Mouse (Mus musculus): ENCODE measurements around the gene Stk32b.

The Stk32b gene

DNA sequence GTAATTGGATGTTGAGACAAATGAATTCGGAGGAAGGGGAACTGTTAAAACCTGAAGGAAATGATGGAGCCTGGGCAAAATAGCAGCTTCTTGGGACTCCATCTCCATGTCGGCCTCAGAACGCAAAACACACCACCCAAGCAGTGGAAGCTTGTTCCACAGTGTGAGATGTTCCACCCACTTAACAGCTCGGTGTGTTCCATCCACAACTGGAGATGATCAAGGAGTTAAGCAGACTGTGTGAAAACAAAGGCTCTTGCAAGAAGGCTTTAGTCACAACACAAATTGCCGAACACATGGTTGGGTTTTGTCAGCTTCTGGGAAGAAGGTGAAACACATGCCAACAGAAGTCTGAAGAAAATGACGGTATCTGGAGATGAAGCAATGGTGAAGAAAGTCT, 59.2 kb downstream of the Stk32b start:
- DNase-seq, result no peak

DNA sequence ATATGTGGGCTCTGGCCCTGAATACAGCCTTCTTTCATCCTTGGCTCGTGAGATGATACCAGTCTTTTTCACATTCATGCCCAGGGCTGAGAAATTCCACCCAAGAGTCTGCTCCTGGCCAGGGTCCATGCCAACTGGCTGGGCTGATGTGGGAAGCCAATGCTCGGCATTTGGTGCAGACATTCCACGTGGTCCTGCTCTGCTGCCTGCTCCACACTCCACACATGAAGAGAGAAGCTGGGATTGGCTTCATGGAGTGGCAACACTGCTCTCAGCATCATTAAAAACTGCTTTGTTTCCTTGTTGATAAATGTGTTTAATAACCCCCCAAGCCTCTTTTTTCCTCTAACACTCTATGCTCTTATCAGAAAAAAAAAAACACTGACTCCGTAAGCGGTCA, 61.8 kb downstream of the Stk32b start:
- no peak for DNase-seq

DNA sequence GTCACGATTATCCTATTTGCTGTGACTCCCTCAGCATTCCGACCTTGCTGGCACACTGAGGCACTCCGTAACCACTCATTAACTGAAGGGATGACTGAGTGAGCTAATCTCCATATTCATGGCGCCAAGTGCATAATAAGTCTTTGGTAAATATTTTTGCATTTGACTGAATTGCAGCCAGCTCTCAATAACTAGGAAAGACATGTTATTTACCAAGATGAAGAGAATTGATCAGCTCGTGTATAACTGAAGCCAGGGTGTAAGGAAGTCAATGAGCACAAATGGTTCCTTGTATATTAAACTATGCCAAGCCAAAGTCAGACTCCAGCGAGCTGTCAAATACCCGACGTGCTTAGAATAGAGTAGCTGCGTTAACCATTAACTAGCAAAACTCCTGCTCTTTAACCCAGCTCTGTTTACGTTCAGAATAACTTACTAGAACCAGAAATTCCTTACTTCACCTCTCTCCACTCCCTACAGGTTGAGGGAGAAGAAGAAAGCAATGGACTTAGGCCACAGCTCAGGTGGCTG, 66.2 kb downstream of the Stk32b start:
- no peak for DNase-seq

GRCm38 (mm10) chr5:37650089-37650601, 66.8 kb downstream of the Stk32b start:
- no peak for DNase-seq

GRCm38 (mm10) chr5:37644082-37644481, 72.9 kb downstream of the Stk32b start:
- DNase-seq, result no peak

- no peak for DNase-seq
Measured at GRCm38 (mm10) chr5:37642486-37642885, 74.5 kb downstream of the Stk32b start.

DNA sequence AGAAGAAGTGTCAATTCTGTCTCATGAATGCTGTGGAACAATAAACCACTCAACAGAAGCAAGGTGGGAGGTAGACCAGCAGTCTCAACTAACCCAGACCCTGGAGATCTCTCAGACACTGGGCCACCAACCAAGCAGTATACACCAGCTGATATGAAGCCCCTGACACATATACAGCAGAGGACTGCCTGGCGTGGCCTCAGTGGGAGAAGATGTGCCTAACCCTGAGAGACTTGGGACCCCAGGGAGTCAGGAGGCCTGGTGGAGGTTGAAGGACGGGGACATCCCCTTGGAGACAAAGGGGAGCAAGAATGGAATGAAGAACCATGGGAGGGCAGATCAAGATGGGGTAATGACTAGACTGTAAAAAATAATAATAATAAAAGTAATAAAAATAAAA, 82.2 kb downstream of the Stk32b start:
- no peak for DNase-seq

DNA sequence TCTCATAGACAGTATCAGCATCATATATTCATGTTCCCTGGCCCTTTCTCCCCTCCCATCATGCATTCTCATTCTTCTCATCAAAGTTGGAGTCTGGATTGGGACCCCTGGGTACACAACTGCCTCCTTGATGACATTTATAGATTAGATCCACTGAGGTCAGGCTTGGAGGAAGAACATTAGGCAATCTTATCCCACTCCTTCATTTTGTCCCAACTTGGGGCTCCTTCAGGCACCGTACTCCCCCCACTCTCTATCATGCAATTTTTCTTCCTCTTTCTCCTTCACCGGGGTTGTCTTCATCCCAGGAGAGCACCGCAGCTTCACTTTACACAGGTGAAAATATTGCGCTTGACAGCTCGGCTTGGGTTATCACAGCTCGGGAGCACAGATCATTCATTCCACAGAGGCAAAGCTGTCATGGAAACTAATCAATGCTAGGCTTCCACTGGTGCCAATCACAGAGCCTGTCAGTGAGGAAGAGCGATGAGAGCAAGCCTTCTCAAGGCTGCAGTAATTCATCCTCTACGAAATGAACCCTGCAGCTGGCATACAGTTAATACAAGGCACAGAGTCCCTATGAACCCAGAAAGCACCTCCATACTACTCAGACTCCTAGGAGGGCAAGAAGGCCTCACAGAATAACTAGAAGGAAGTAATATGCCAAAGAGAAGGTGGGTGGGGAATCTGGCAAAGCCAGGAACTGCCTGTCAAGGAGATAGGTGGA, 89.4 kb downstream of the Stk32b start:
- DNase-seq, result no peak

- DNase-seq, result no peak
Measured at GRCm38 (mm10) chr5:37611874-37612273, 105.1 kb downstream of the Stk32b start.

DNA sequence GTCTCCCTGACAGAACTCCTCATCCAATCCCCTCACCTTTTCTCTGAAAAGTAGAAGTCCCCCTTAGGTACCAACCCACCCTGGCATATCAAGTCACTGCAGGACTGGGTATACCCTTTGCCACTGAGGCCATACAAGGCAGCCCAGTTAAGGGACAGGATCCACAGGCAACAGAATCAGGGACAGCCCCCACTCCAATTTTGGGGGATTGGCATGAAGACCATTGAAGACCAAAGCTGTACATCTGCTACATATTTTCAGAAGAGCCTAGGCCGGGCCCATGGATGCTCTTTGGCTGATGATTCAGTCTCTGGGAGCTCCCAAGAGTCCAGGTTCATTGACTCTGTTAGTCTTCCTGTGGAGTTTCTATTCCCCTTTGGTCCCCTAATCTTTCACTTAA, 117.4 kb downstream of the Stk32b start:
- no peak for DNase-seq

DNA sequence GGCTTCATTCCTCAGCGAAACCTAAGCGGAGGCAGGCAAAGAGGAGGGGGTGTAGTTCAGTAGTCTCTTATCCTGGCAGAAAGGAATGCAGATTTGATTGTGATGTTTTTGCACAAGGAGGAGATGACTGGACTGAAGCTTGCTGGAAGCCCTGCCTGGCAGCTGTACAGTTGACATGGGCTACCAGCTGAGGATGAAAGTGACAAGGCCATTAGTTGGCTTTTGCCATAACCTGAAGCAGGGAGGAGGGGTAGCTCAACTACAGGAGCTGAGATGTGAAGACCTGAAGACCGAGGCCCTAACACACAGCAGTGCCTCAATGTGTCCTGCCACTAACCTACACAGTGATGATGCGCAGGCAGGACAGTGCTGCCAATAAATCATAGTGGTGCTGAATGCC, 118.7 kb downstream of the Stk32b start:
- no peak for DNase-seq

GRCm38 (mm10) chr5:37592411-37592810, 124.6 kb downstream of the Stk32b start:
- no peak for DNase-seq

- no peak for DNase-seq
Measured at GRCm38 (mm10) chr5:37587861-37588260, 129.1 kb downstream of the Stk32b start.

- no peak for DNase-seq
Measured at GRCm38 (mm10) chr5:37586071-37586470, 130.9 kb downstream of the Stk32b start.

DNA sequence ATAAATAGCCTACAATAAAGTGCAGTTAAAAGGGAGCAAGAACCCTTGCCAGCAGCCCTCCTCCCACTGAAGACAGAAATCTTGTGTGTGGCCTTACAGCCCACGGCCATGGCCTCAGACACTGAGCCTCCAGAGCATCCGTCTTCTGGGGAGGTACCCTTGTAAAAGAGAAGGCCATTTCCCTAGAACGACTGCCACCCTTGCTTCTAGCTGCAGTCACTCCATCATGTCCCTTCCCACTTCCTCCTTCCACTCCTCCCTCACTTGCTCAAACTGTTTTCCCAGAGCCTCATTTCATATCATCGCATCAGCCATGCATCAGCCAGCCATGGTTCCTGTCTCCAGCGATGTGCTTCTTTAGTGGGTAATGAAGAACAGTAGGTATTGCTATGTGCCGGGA, 141.5 kb downstream of the Stk32b start:
- no peak for DNase-seq

DNA sequence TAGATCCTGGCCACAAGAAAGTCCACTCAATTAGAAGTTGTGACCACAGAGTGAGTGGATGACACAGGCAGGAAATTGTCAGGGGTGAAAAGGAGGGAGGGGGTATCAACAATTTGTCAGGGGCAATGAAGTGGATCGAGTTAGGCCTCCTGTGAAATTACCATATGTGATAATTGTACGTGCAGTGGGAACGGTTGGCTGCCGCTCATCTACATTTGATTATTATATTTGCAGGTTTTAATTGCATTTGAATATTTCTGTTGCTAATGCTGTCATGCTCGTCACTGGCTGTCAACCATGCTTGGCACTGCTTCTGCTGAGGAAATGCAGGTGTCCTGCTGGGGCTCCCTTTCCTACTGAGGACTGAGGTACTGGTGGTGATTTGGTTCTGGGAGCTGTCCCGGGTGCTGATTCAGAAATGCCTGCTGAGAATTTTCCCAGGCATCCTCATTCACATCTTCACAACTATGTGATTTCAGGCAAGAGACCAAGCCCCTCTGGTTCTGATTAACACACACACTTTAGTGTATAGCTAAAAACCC, 159.6 kb downstream of the Stk32b start:
- DNase-seq, result no peak

- DNase-seq, result no peak
Measured at GRCm38 (mm10) chr5:37554231-37554630, 162.7 kb downstream of the Stk32b start.

- no peak for DNase-seq
Measured at GRCm38 (mm10) chr5:37551649-37552048, 165.3 kb downstream of the Stk32b start.

GRCm38 (mm10) chr5:37535726-37536293, 181.2 kb downstream of the Stk32b start:
- no peak for DNase-seq

DNA sequence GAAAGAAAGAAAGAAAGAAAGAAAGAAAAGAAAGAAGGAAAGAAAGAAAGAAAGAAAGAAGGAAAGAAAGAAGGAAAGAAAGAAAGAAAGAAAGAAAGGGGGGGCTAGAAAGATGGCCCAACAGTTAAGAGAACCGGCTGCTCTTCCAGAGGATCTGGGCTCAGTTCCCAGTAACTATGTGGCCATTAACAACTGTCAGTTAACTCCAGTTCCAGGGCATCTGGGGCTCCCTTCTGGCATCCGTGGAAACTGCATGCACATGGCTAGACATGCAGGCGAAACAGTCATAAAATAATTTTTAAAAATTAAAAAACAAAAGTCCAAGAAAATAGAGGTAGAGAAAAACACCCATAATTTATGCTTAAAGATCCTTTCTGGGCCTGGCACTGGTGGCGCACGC, 181.7 kb downstream of the Stk32b start:
- DNase-seq, result no peak

- no peak for DNase-seq
Measured at GRCm38 (mm10) chr5:37525363-37525762, 191.6 kb downstream of the Stk32b start.

DNA sequence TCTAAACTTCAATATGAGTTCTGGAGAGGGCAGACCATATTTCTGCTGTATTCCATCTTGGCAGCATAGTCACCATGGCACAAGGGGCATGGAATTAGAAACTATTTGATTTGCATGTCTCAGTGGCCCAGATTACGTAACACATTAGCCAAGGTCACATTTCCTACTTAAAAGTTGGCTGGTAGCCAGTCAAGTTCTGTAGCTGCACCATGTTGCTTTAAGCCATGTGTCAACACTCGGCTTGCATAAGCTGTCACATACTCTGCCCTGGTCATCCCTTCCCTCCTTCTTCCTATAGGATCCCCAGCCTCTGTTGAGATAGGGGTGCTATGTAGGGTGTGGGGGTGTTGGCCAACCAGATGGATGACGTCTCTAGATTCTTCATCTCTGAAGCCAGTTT, 196.5 kb downstream of the Stk32b start:
- no peak for DNase-seq

GRCm38 (mm10) chr5:37512479-37512878, 204.5 kb downstream of the Stk32b start:
- no peak for DNase-seq

DNA sequence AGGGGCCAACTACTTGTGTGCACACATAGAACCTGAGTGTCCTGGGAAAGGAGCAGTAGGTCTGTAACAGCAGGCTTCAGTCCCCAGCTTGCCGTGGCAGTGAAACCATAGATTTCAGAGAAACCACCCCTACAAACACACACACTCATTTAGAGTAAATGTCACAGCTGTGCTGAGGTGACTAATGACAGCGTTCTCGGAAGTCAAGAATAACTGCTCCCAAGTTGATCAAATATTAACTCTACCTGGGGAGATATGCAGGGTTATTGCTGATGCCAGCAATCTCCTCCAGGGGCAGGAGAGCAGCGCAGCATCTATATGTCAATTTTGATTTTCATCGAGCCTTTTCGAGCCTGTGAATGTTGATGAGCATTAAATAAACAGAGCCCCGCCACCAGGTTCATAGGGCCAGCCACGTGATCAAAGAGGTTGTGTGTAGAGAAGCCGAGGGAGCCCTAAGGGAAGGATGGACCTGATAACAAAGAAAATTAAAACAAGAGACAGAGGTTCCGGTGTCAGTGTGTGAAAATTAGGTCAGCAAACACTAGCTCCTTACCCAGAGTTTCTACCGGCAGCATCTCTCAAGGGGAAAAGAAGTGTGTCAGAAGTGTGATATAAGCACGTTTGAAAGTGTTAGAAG, 210.0 kb downstream of the Stk32b start:
- no peak for DNase-seq

Measured in thymus, postnatal 4 days (tissue).